Mouse (Mus musculus): ENCODE measurements around the gene Rpl31.
A peak's percentile ranks its signal among the peaks of the same experiment; 100 is the strongest.

Rpl31 gene

GRCm38 (mm10) chr1:39367045-39367444 lies 597 bp upstream of the Rpl31 start:
- no peak for DNase-seq (ENCODE audit: inconsistent ontology term)

GRCm38 (mm10) chr1:39368267-39368841 lies 712 bp downstream of the Rpl31 start:
- DNase-seq (ENCODE audit: inconsistent ontology term): peak; percentile 24

- no peak for DNase-seq (ENCODE audit: inconsistent ontology term)
These were observed 2.8 kb downstream of the Rpl31 start for GRCm38 (mm10) chr1:39370431-39370830.

GRCm38 (mm10) chr1:39372220-39372843 lies 4.7 kb downstream of the Rpl31 start:
- DNase-seq (ENCODE audit: inconsistent ontology term): peak; percentile 35

- DNase-seq (ENCODE audit: inconsistent ontology term): no peak
These were observed 5.7 kb downstream of the Rpl31 start for GRCm38 (mm10) chr1:39373378-39373777.

GRCm38 (mm10) chr1:39374231-39374809 lies 6.7 kb downstream of the Rpl31 start:
- DNase-seq (ENCODE audit: inconsistent ontology term): no peak

- DNase-seq (ENCODE audit: inconsistent ontology term): no peak
These were observed 8.5 kb downstream of the Rpl31 start for GRCm38 (mm10) chr1:39376121-39376520.

- DNase-seq (ENCODE audit: inconsistent ontology term): no peak
These were observed 9.1 kb downstream of the Rpl31 start for GRCm38 (mm10) chr1:39376726-39377240.

- DNase-seq (ENCODE audit: inconsistent ontology term): no peak
These were observed 10.9 kb downstream of the Rpl31 start for GRCm38 (mm10) chr1:39378540-39378939.

- no peak for DNase-seq (ENCODE audit: inconsistent ontology term)
These were observed 11.4 kb downstream of the Rpl31 start for GRCm38 (mm10) chr1:39379021-39379420.

GRCm38 (mm10) chr1:39381017-39381416 lies 13.4 kb downstream of the Rpl31 start:
- no peak for DNase-seq (ENCODE audit: inconsistent ontology term)

GRCm38 (mm10) chr1:39384914-39385313 lies 17.3 kb downstream of the Rpl31 start:
- DNase-seq (ENCODE audit: inconsistent ontology term): no peak

- no peak for DNase-seq (ENCODE audit: inconsistent ontology term)
These were observed 18.8 kb downstream of the Rpl31 start for GRCm38 (mm10) chr1:39386456-39386855.

GRCm38 (mm10) chr1:39387497-39387896 lies 19.9 kb downstream of the Rpl31 start:
- DNase-seq (ENCODE audit: inconsistent ontology term): no peak

- no peak for DNase-seq (ENCODE audit: inconsistent ontology term)
These were observed 20.5 kb downstream of the Rpl31 start for GRCm38 (mm10) chr1:39388163-39388562.

GRCm38 (mm10) chr1:39389338-39389737 lies 21.7 kb downstream of the Rpl31 start:
- no peak for DNase-seq (ENCODE audit: inconsistent ontology term)

GRCm38 (mm10) chr1:39391652-39392051 lies 24.0 kb downstream of the Rpl31 start:
- DNase-seq (ENCODE audit: inconsistent ontology term): no peak

GRCm38 (mm10) chr1:39392189-39392588 lies 24.5 kb downstream of the Rpl31 start:
- DNase-seq (ENCODE audit: inconsistent ontology term): no peak

GRCm38 (mm10) chr1:39393217-39393867 lies 25.7 kb downstream of the Rpl31 start:
- no peak for DNase-seq (ENCODE audit: inconsistent ontology term)

GRCm38 (mm10) chr1:39394096-39394495 lies 26.5 kb downstream of the Rpl31 start:
- no peak for DNase-seq (ENCODE audit: inconsistent ontology term)

GRCm38 (mm10) chr1:39394650-39395049 lies 27.0 kb downstream of the Rpl31 start:
- no peak for DNase-seq (ENCODE audit: inconsistent ontology term)

GRCm38 (mm10) chr1:39396347-39396746 lies 28.7 kb downstream of the Rpl31 start:
- DNase-seq (ENCODE audit: inconsistent ontology term): no peak

GRCm38 (mm10) chr1:39398284-39398683 lies 30.6 kb downstream of the Rpl31 start:
- DNase-seq (ENCODE audit: inconsistent ontology term): no peak
